Mouse (Mus musculus) forebrain, embryonic 15.5 days (tissue): ENCODE measurements around the gene Apof. TPM values are rescaled to one million over a fixed set of nuclear protein-coding genes. Genes with fewer than 3 reads are reported as not detected.
A peak's percentile ranks its signal among the peaks of the same experiment; 100 is the strongest.

Source experiments
- ATAC-seq: fragments of 200-750 bp; cut with Nextera tagmentation; replicated peaks from 2 replicates; pipeline ENCODE4 v1.8.0; 2017; ENCODE audit warnings: mild to moderate bottlenecking, moderate TSS enrichment, moderate library complexity
- H3K27ac ChIP-seq: fragments of 300-500 bp; sonication (generic); replicated peaks from 2 replicates; pipeline ENCODE4 v1.5.1; 2015; ENCODE audit warnings: mild to moderate bottlenecking, inconsistent platforms
- H3K27me3 ChIP-seq: fragments of 300-500 bp; sonication (generic); 2 replicates; pipeline ENCODE4 v1.6.1; 2015; ENCODE audit warnings: inconsistent platforms
- H3K36me3 ChIP-seq: fragments of 300-500 bp; sonication (generic); 2 replicates; pipeline ENCODE4 v1.6.1; 2015; ENCODE audit warnings: mild to moderate bottlenecking, inconsistent platforms
- H3K4me1 ChIP-seq: fragments of 300-500 bp; sonication (generic); 2 replicates; pipeline ENCODE4 v1.6.1; 2015; ENCODE audit warnings: inconsistent platforms
- H3K4me2 ChIP-seq: fragments of 300-500 bp; sonication (generic); replicated peaks from 2 replicates; pipeline ENCODE4 v1.6.1; 2015; ENCODE audit warnings: mild to moderate bottlenecking, inconsistent platforms
- H3K4me3 ChIP-seq: fragments of 300-500 bp; sonication (generic); 2 replicates; pipeline ENCODE4 v1.5.1; 2015; ENCODE audit warnings: mild to moderate bottlenecking, inconsistent platforms
- H3K9ac ChIP-seq: fragments of 300-500 bp; sonication (generic); replicated peaks from 2 replicates; pipeline ENCODE4 v1.6.1; 2015; ENCODE audit warnings: mild to moderate bottlenecking, inconsistent platforms
- H3K9me3 ChIP-seq: fragments of 300-500 bp; sonication (generic); 2 replicates; pipeline ENCODE4 v1.6.1; 2016; ENCODE audit warnings: inconsistent platforms
- WGBS: fragments of 180-500 bp; shearing (Covaris S2); methylation state at CpG from one replicate; pipeline ENCODE4 v1.1.7; 2015; ENCODE audit warnings: mixed read lengths; 5-methylcytosine and 5-hydroxymethylcytosine counted together
- polyA plus RNA-seq: library from polyadenylated mRNA; unstranded; fragments of >200 nt; fragmentation: Nextera tagmentation; extraction: Ambion mirVana; gene quantifications from 2 replicates; pipeline ENCODE4 v1.2.1, GENCODE M21; 2015

The Apof gene
- polyA plus RNA-seq, 1 experiment from 2014 or later: not detected

DNA sequence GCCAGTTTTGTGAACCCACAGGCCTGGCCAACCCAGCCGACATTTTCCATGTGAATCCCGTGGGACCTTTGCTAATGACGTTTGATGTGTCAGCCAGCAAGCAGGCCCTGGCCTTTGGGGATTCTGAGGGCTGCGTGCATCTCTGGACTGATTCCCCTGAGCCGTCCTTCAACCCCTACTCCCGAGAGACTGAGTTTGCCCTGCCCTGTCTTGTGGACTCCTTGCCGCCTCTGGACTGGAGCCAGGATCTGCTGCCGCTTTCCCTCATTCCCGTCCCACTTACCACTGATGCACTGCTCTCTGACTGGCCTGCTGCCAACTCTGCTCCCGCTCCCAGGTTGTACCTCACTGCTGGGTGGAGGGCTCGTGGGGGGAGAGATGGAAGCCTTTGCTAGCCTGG is 41.7 kb downstream of the Apof start:
- peaks cover 43% of the 10 kb centered on the region for H3K36me3 ChIP-seq
- no peak for ATAC-seq
- peaks cover 9% of the 10 kb centered on the region for H3K4me1 ChIP-seq
- 0 out of 2 replicates have a peak overlapping the region, but pooled peaks have one; percentile 6 for H3K27ac ChIP-seq
- no peak overlapping the region for H3K4me3 ChIP-seq
- H3K9ac ChIP-seq: no peak overlapping the region
- 45% methylated on average over 11 of the region's 11 CpGs for WGBS
- H3K9me3 ChIP-seq: no peaks in the 10 kb centered on the region
- H3K27me3 ChIP-seq: no peaks in the 10 kb centered on the region
- H3K4me2 ChIP-seq: no peak overlapping the region

- peaks cover 9% of the 10 kb centered on the region for H3K4me1 ChIP-seq
- WGBS: 90% methylated on average over 4 of the region's 4 CpGs
- H3K4me3 ChIP-seq: no peak overlapping the region
- H3K27me3 ChIP-seq: no peaks in the 10 kb centered on the region
- peaks cover 49% of the 10 kb centered on the region for H3K36me3 ChIP-seq
- no peak overlapping the region for H3K4me2 ChIP-seq
- no peak for ATAC-seq
- no peak overlapping the region for H3K27ac ChIP-seq
- no peaks in the 10 kb centered on the region for H3K9me3 ChIP-seq
- H3K9ac ChIP-seq: no peak overlapping the region
Observed at GRCm38 (mm10) chr10:128310902-128311301, 42.4 kb downstream of the Apof start.

DNA sequence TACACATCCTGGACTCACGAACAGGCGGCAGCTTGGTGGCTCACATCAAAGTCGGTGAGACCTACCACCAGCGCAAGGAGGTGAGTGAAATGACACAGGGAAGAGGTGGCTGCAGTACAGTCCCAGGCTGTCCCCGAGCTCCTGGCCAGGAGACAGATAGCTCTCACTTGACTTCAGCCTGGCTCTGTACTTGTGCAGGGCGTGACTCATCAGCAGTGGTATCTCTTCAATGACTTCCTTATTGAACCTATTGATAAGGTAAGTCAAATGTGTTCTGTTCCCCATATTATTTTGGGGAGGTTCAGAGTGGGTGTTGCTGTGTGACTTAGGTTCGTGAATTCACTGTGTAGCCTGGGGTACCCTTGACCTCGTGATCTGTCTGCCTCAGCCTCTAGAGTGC is 47.1 kb downstream of the Apof start:
- Histone ChIP-seq H3K27ac (no peak overlapping the region), H3K27me3 (no peaks in the 10 kb centered on the region), H3K9me3 (no peaks in the 10 kb centered on the region), H3K9ac (no peak overlapping the region), H3K4me3 (no peak overlapping the region), H3K4me1 (peaks cover under 1% of the 10 kb centered on the region; the same call in 1 of the 2 replicates), H3K4me2 (no peak overlapping the region), H3K36me3 (peaks cover 68% of the 10 kb centered on the region)
- WGBS: 96% methylated on average over 8 of the region's 8 CpGs
- ATAC-seq: no peak

Other genes starting within 250 kb of the Apof start
- gene Naca, start 233.1 kb upstream of the Apof start, polyA plus RNA-seq: 599 and 612 TPM in 2 replicates
- 430 and 444 TPM in 2 replicates for gene Ptges3, start 209.7 kb upstream of the Apof start, polyA plus RNA-seq
- gene Atp5b, start 185.4 kb upstream of the Apof start, polyA plus RNA-seq: 2,026 and 2,088 TPM in 2 replicates
- gene Baz2a, start 177.1 kb upstream of the Apof start, polyA plus RNA-seq: 9.1 and 9.8 TPM in 2 replicates
- gene Rbms2, start 88.4 kb upstream of the Apof start, polyA plus RNA-seq: 7.9 and 9.0 TPM in 2 replicates
- gene Gls2, start 74.2 kb upstream of the Apof start, polyA plus RNA-seq: 0.57 and 0.64 TPM in 2 replicates
- 19.1 and 19.8 TPM in 2 replicates for gene Spryd4, start 56.9 kb upstream of the Apof start, polyA plus RNA-seq
- gene Mip, start 42.8 kb upstream of the Apof start, polyA plus RNA-seq: 0.19 TPM in 1 of 2 replicates, not detected in the other
- gene Timeless, start 36.6 kb upstream of the Apof start, polyA plus RNA-seq: 32.0 and 35.8 TPM in 2 replicates
- 0.19 TPM in 1 of 2 replicates, not detected in the other for gene Apon, start 14.6 kb upstream of the Apof start, polyA plus RNA-seq
- 17.1 and 21.0 TPM in 2 replicates for gene Stat2, start 1.9 kb downstream of the Apof start, polyA plus RNA-seq
- 0.11 TPM in 1 of 2 replicates, not detected in the other for gene Il23a, start 30.1 kb downstream of the Apof start, polyA plus RNA-seq
- gene Pan2, start 34.7 kb downstream of the Apof start, polyA plus RNA-seq: 27.6 and 30.9 TPM in 2 replicates
- 208 and 216 TPM in 2 replicates for gene Cnpy2, start 53.8 kb downstream of the Apof start, polyA plus RNA-seq
- 233 and 237 TPM in 2 replicates for gene Cs, start 69.1 kb downstream of the Apof start, polyA plus RNA-seq
- gene Coq10a, start 100.3 kb downstream of the Apof start, polyA plus RNA-seq: 33.7 and 35.7 TPM in 2 replicates
- 13.0 and 13.4 TPM in 2 replicates for gene Ankrd52, start 108.4 kb downstream of the Apof start, polyA plus RNA-seq
- 0.09 and 0.24 TPM in 2 replicates for gene Slc39a5, start 132.6 kb downstream of the Apof start, polyA plus RNA-seq
- gene Nabp2, start 142.8 kb downstream of the Apof start, polyA plus RNA-seq: 137 and 139 TPM in 2 replicates
- gene Rnf41, start 143.0 kb downstream of the Apof start, polyA plus RNA-seq: 104 and 110 TPM in 2 replicates
- gene Smarcc2, start 190.6 kb downstream of the Apof start, polyA plus RNA-seq: 201 and 202 TPM in 2 replicates
- gene Myl6, start 225.5 kb downstream of the Apof start, polyA plus RNA-seq: 682 and 697 TPM in 2 replicates
- 4.7 and 5.6 TPM in 2 replicates for gene Myl6b, start 230.0 kb downstream of the Apof start, polyA plus RNA-seq